Comparison of ENCODE assay signal across 15 mouse cellular contexts in genomic region chr11:79059850-79060249, GRCm38 (mm10).
DNase-seq lines count a peak whose midpoint lies in the region; ATAC-seq lines count a peak whose summit lies in the region.
"Had no signal": no experiment of that assay in that cellular context is flagged by ENCODE, and none has a peak within 500 bp of the region (broad histone marks: within the 10 kb centered on the region; RNA-seq: fewer than 3 reads in every experiment).

No protein-coding gene starts in this region.

- H3K36me3 ChIP-seq in heart, embryonic 10.5 days: no peaks in the 10 kb centered on the region
- no peaks in the 10 kb centered on the region for H3K36me3 ChIP-seq in liver, embryonic 12.5 days
- H3K36me3 ChIP-seq: embryonic facial prominence, embryonic 12.5 days; forebrain, embryonic 12.5 days had no signal

- no peak for DNase-seq in heart, embryonic 10.5 days (ENCODE audit: low spot score)
- DNase-seq in heart, adult 18-20 months: no peak
- no peak for DNase-seq in liver
- DNase-seq in Muller cell, postnatal 12 days (ENCODE audit: inconsistent ontology term): peak; percentile 68
- peak; percentile 52 to 64 for DNase-seq in natural killer cell, adult 2 months (ENCODE audit: low spot score in 2 of 2)
- no peak for DNase-seq in retina, embryonic 14.5 days (ENCODE audit: low spot score)
- DNase-seq in layer of hippocampus, adult 18-20 months (ENCODE audit: low spot score in 2 of 2): no peak
- DNase-seq: cerebellum, adult 8-10 months; kidney, postnatal 10 days; layer of hippocampus, postnatal 36 days; lung, adult 2 months had no signal

- H3K9me3 ChIP-seq in heart, embryonic 10.5 days: no peaks in the 10 kb centered on the region
- no peaks in the 10 kb centered on the region for H3K9me3 ChIP-seq in liver, embryonic 12.5 days (replicated peaks)
- H3K9me3 ChIP-seq: embryonic facial prominence, embryonic 12.5 days; forebrain, embryonic 12.5 days had no signal

- peak overlapping the region; percentile 32; the same call in 1 of the 2 replicates for H3K4me3 ChIP-seq in heart, embryonic 10.5 days
- H3K4me3 ChIP-seq in liver, embryonic 12.5 days: no peak overlapping the region
- H3K4me3 ChIP-seq: embryonic facial prominence, embryonic 12.5 days; forebrain, embryonic 12.5 days had no signal

- H3K9ac ChIP-seq in liver, embryonic 12.5 days: no peak overlapping the region
- H3K9ac ChIP-seq: embryonic facial prominence, embryonic 12.5 days; forebrain, embryonic 12.5 days had no signal

- H3K27ac ChIP-seq in heart, embryonic 10.5 days: peak overlapping the region; percentile 88
- H3K27ac ChIP-seq in liver, embryonic 12.5 days: peak overlapping the region; percentile 10; the same call in 1 of the 2 replicates
- H3K27ac ChIP-seq: embryonic facial prominence, embryonic 12.5 days; forebrain, embryonic 12.5 days had no signal

- 32% methylated on average over 5 of the region's 5 CpGs for WGBS in heart, embryonic 10.5 days
- 48% methylated on average over 5 of the region's 5 CpGs for WGBS in liver, embryonic 12.5 days (ENCODE audit: insufficient replicate concordance)

- peaks cover 89% of the 10 kb centered on the region for H3K4me1 ChIP-seq in heart, embryonic 10.5 days
- H3K4me1 ChIP-seq in liver, embryonic 12.5 days: peaks cover 73% of the 10 kb centered on the region

- no peak overlapping the region for H3K4me2 ChIP-seq in liver, embryonic 12.5 days
- H3K4me2 ChIP-seq: embryonic facial prominence, embryonic 12.5 days; forebrain, embryonic 12.5 days had no signal

- ATAC-seq in liver, embryonic 12.5 days: no peak
- ATAC-seq: hindbrain, embryonic 16.5 days had no signal

- H3K27me3 ChIP-seq in heart, embryonic 10.5 days (ENCODE audit: insufficient read depth, poor library complexity, severe bottlenecking): no peaks in the 10 kb centered on the region
- H3K27me3 ChIP-seq in liver, embryonic 12.5 days (replicated peaks): no peaks in the 10 kb centered on the region
- H3K27me3 ChIP-seq: embryonic facial prominence, embryonic 12.5 days; forebrain, embryonic 12.5 days had no signal

Comparison
In these comparisons a context has a peak if more than half of its experiments do, and no peak if none do; other contexts are left out.
1. DNase-seq: peak in Muller cell, postnatal 12 days (single experiment) and natural killer cell, adult 2 months (2 of 2); none in heart, embryonic 10.5 days (single experiment), heart, adult 18-20 months (0 of 2), liver (single experiment), retina, embryonic 14.5 days (single experiment) and layer of hippocampus, adult 18-20 months (0 of 2).